Mouse (Mus musculus): ENCODE measurements around the gene Skint6.

DNA sequence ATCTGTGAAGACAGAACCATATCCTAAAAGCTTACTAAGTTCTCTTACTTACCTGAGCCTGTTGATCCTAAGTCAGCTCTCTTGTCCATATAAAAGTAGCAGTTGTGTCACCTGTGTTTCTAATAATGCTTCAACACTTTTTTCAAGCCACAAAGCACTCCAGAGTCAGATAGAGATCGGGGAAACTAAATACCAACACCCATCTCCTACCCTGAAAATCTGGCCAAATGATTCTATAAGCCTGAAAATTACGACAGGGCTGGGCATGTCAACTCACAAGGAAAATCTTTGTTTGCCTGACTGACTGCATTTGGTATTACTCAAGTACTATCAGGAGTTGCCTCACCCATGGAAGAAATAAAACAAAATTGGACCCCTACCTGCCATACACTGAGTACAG, at the start of gene Skint6:
- TF ChIP-seq POLR2A (IDR thresholded peaks at IDR 0.05; ENCODE audit: borderline replicate concordance, extremely low read depth, low read depth, low read length) (no peak), CTCF (IDR thresholded peaks at IDR 0.05; ENCODE audit: insufficient read depth, low read length) (no peak)
